Mouse (Mus musculus) v-Abl transformed pro-B cells (cell line): ENCODE data around the gene 1700011M02Rik.
"Not testable (repeated sequence)": the region's sequence is repeated elsewhere in the genome, so short reads cannot be mapped to it uniquely, and the experiment has no call there.

Source experiments
- in situ Hi-C, 2 experiments: fragments of 400-800 bp; cut with MboI; formaldehyde crosslinking; loops; one replicate each; pipeline ENCODE4 v1.15.1; 2025; ENCODE audit not compliant: unreplicated experiment in 2 of 2

1700011M02Rik gene

GRCm38 (mm10) chrX:102908587-102908986 lies at the start of gene 1700011M02Rik, which contains the start of gene Dmrtc1a:
Gene 1700011M02Rik (plus strand): TSS chrX:102908905.
Gene Dmrtc1a (minus strand): TSS chrX:102908687.
- in situ Hi-C loops: loop anchor here in 1 of 2 experiments (25.0 kb wide), 1 partner anchor 696 kb away; no protein-coding TSS in a partner anchor

- in situ Hi-C loops: no loop called here
These were observed 40.8 kb upstream of the 1700011M02Rik start, which contains the start of gene 1700031F05Rik for GRCm38 (mm10) chrX:102867871-102868270. Gene 1700031F05Rik (minus strand): TSS chrX:102867971.

GRCm38 (mm10) chrX:102914823-102915222 lies 6.1 kb downstream of the 1700011M02Rik start:
- in situ Hi-C loops: loop anchor here in 1 of 2 experiments (25.0 kb wide), 1 partner anchor 703 kb away; no protein-coding TSS in a partner anchor

- in situ Hi-C loops: not testable (repeated sequence)
These were observed 18.0 kb downstream of the 1700011M02Rik start for GRCm38 (mm10) chrX:102926707-102927106.

- in situ Hi-C loops: not testable (repeated sequence)
These were observed 19.4 kb downstream of the 1700011M02Rik start, which contains the start of gene 1700018G05Rik for GRCm38 (mm10) chrX:102928072-102928471. Gene 1700018G05Rik (plus strand): TSS chrX:102928372.

- in situ Hi-C loops: no loop called here
These were observed 24.4 kb downstream of the 1700011M02Rik start for GRCm38 (mm10) chrX:102932992-102933570.

GRCm38 (mm10) chrX:102933571-102934394 lies 25.1 kb downstream of the 1700011M02Rik start:
- in situ Hi-C loops: no loop called here

GRCm38 (mm10) chrX:102934395-102934764 lies 25.7 kb downstream of the 1700011M02Rik start:
- in situ Hi-C loops: no loop called here

- in situ Hi-C loops: no loop called here
These were observed 28.0 kb downstream of the 1700011M02Rik start for GRCm38 (mm10) chrX:102936743-102937142.

- in situ Hi-C loops: loop anchor here in 1 of 2 experiments (25.0 kb wide), 1 partner anchor 487 kb away; no protein-coding TSS in a partner anchor
These were observed 41.4 kb downstream of the 1700011M02Rik start for GRCm38 (mm10) chrX:102950136-102950535.

- in situ Hi-C loops: loop anchor here in 1 of 2 experiments (25.0 kb wide), 1 partner anchor 478 kb away; no protein-coding TSS in a partner anchor
These were observed 50.2 kb downstream of the 1700011M02Rik start for GRCm38 (mm10) chrX:102958917-102959316.
